Mouse (Mus musculus) intestine, embryonic 15.5 days (tissue): Measurements from ENCODE around the gene Sema3g. TPM values are rescaled to one million over a fixed set of nuclear protein-coding genes. Genes with fewer than 3 reads are reported as not detected.

Experiments used
- ATAC-seq: fragments of 200-750 bp; cut with Nextera tagmentation; 2 replicates; pipeline ENCODE4 v1.8.0; 2017; ENCODE audit warnings: moderate TSS enrichment, moderate library complexity
- H3K27ac ChIP-seq: fragments of 300-500 bp; sonication (generic); 2 replicates; pipeline ENCODE4 v1.5.1; 2015; ENCODE audit warnings: mild to moderate bottlenecking, inconsistent platforms
- H3K27me3 ChIP-seq: fragments of 300-500 bp; sonication (generic); replicated peaks from 2 replicates; pipeline ENCODE4 v1.6.1; 2015; ENCODE audit warnings: inconsistent platforms
- H3K36me3 ChIP-seq: fragments of 300-500 bp; sonication (generic); 2 replicates; pipeline ENCODE4 v1.6.1; 2015; ENCODE audit warnings: inconsistent platforms
- H3K4me1 ChIP-seq: fragments of 300-500 bp; sonication (generic); replicated peaks from 2 replicates; pipeline ENCODE4 v1.6.1; 2015; ENCODE audit warnings: inconsistent platforms
- H3K4me2 ChIP-seq: fragments of 300-500 bp; sonication (generic); replicated peaks from 2 replicates; pipeline ENCODE4 v1.6.1; 2015; ENCODE audit warnings: mild to moderate bottlenecking, inconsistent platforms
- H3K4me3 ChIP-seq: fragments of 300-500 bp; sonication (generic); replicated peaks from 2 replicates; pipeline ENCODE4 v1.5.1; 2015; ENCODE audit warnings: inconsistent platforms
- H3K9ac ChIP-seq: fragments of 300-500 bp; sonication (generic); 2 replicates; pipeline ENCODE4 v1.6.1; 2015; ENCODE audit warnings: inconsistent platforms
- H3K9me3 ChIP-seq: fragments of 300-500 bp; sonication (generic); 2 replicates; pipeline ENCODE4 v1.6.1; 2016; ENCODE audit warnings: inconsistent platforms
- WGBS: fragments of 180-500 bp; shearing (Covaris S2); methylation state at CpG from one replicate; pipeline ENCODE4 v1.1.7; 2015; 5-methylcytosine and 5-hydroxymethylcytosine counted together
- polyA plus RNA-seq: library from polyadenylated mRNA; unstranded; fragments of >200 nt; fragmentation: Nextera tagmentation; extraction: Ambion mirVana; gene quantifications from 2 replicates; pipeline ENCODE4 v1.2.1, GENCODE M21; 2015

Gene Sema3g
- polyA plus RNA-seq, 1 experiment from 2014 or later: 0.96 TPM

DNA sequence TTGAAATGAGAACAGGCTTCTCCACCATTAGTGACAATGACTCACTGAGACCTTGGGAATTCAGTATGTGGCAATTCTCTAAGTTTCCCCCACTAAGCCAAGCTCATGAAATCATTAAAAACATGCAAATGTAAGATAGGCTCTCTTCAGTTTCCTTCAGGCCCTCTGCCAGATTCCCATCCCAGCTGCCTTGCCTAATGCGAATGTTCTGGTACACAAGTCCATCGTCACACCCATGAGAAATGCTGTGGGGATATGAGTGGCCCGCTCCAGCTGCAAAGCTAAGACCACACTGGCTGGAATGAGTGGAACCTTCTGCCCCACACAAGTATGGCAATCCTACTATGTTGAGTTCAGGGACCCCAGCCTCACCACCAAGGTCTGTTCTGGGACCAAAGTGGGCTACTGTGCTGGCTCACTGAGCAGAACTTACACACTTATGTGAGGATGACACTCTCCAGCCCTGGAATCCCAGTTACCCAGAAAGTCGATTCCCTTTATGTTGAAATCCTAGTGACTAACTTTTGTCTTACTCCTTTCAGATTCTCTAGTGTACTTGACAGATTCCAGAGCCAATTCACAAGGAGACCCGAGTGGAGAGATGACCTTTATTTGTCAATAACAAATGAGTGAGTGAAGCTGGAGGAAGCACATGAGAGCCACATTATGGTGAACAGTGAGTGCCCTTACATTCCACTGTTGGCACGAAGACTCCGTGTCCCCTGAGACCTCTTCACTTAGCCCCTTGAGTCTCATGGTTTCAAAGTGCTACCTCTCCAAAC, 19.6 kb downstream of the Sema3g start:
- no peak overlapping the region for H3K27ac ChIP-seq
- no peak overlapping the region for H3K4me2 ChIP-seq
- H3K4me1 ChIP-seq: no peaks in the 10 kb centered on the region
- 76% methylated on average over 7 of the region's 7 CpGs for WGBS
- no peak overlapping the region for H3K4me3 ChIP-seq
- no peaks in the 10 kb centered on the region for H3K36me3 ChIP-seq
- no peaks in the 10 kb centered on the region for H3K9me3 ChIP-seq
- H3K27me3 ChIP-seq: no peaks in the 10 kb centered on the region
- H3K9ac ChIP-seq: no peak overlapping the region
- no peak for ATAC-seq

DNA sequence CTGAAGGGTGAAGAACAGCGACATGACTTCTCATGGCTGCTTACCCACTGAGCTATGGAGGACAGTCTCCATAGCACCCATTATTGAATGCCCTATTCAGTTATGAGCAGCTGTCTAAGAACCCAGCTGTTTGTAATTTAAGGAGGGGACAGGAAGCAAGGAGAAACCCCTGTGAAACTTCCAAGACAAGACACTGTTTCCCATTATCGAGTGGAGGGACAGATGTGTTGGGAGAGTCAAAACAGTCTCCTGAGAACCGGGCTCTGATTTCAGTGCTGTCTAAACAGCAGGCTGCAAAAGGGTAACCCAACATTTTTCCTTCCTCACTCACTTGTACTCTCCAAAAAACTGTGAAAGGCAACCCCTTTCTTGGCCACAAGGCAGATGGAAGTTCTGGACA, 22.9 kb downstream of the Sema3g start:
- Histone ChIP-seq H3K4me2 (no peak overlapping the region), H3K27ac (no peak overlapping the region), H3K9ac (no peak overlapping the region), H3K4me1 (no peaks in the 10 kb centered on the region), H3K27me3 (no peaks in the 10 kb centered on the region), H3K9me3 (no peaks in the 10 kb centered on the region), H3K4me3 (no peak overlapping the region), H3K36me3 (no peaks in the 10 kb centered on the region)
- 74% methylated on average over 3 of the region's 3 CpGs for WGBS
- no peak for ATAC-seq

DNA sequence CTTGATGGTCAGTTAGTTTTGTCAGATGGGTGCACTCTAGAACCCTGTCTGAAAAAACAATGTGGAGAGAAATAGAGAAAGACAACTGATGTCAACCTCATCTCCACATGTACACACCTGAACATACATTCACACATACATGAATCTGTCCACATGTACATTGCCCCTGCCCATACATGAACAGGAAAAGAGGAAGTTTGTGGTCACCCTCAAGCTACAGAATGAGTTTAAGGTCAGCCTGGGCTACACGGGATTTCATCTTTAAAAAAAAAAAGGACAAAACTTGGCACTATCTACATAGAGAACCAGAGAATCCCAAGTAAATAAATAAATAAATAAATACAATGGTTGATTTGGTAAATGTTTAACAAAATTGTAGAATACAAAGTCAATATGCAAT, 27.1 kb downstream of the Sema3g start:
- Histone ChIP-seq H3K27me3 (no peaks in the 10 kb centered on the region), H3K27ac (no peak overlapping the region), H3K4me2 (no peak overlapping the region), H3K4me1 (no peaks in the 10 kb centered on the region), H3K36me3 (no peaks in the 10 kb centered on the region), H3K9me3 (no peaks in the 10 kb centered on the region), H3K9ac (no peak overlapping the region), H3K4me3 (no peak overlapping the region)
- no peak for ATAC-seq
- 75% methylated on average over 1 of the region's 1 CpGs for WGBS

DNA sequence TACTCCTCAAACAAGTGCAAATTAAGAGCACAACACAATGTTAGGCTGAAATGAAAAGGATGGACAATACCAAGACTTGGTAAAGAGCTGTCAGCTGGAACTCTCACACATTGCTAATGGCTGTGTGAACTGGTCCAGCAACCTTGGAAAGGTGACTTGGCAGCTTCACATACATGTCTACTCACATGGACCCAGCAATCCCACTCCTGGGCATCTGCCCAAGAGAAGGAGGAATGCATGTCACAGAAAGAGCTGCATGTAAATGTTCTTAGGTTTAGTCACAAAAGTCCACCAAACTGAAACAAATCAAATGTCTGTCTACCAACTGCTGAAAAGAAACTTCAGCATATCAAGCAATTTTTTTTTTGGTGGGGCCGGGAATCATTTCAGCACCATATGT, 28.3 kb downstream of the Sema3g start:
- H3K9ac ChIP-seq: no peak overlapping the region
- no peak overlapping the region for H3K27ac ChIP-seq
- H3K27me3 ChIP-seq: no peaks in the 10 kb centered on the region
- no peak overlapping the region for H3K4me2 ChIP-seq
- H3K4me3 ChIP-seq: no peak overlapping the region
- no peak for ATAC-seq
- no peaks in the 10 kb centered on the region for H3K9me3 ChIP-seq
- H3K36me3 ChIP-seq: no peaks in the 10 kb centered on the region
- WGBS: 88% methylated on average over 1 of the region's 1 CpGs
- H3K4me1 ChIP-seq: 0 out of 2 replicates have a peak, but pooled peaks cover 5% of the 10 kb centered on the region

DNA sequence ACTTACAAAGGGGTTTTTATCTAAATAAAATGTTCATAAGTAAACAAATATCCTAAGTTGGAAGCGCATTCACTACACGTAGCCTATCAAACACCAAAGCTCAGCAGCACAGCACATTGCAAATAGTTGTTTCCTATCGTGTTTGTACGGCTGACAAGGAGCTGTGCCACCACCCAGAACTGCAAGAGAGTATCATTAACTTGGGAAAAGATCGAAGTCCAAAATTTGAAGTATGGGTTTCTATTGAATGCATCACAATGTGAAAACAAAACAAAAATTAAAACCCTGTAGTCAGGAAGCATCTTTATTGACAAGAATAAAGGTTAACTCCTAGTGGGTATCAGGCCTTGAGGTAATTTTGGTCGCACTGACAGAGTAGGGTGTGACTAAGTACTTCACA, 30.7 kb downstream of the Sema3g start:
- no peak overlapping the region for H3K27ac ChIP-seq
- H3K27me3 ChIP-seq: no peaks in the 10 kb centered on the region
- no peak for ATAC-seq
- no peak overlapping the region for H3K9ac ChIP-seq
- no peaks in the 10 kb centered on the region for H3K9me3 ChIP-seq
- no peak overlapping the region for H3K4me2 ChIP-seq
- H3K4me1 ChIP-seq: peaks cover 12% of the 10 kb centered on the region
- H3K36me3 ChIP-seq: 0 out of 2 replicates have a peak, but pooled peaks cover 2% of the 10 kb centered on the region
- H3K4me3 ChIP-seq: no peak overlapping the region
- WGBS: 84% methylated on average over 6 of the region's 6 CpGs

DNA sequence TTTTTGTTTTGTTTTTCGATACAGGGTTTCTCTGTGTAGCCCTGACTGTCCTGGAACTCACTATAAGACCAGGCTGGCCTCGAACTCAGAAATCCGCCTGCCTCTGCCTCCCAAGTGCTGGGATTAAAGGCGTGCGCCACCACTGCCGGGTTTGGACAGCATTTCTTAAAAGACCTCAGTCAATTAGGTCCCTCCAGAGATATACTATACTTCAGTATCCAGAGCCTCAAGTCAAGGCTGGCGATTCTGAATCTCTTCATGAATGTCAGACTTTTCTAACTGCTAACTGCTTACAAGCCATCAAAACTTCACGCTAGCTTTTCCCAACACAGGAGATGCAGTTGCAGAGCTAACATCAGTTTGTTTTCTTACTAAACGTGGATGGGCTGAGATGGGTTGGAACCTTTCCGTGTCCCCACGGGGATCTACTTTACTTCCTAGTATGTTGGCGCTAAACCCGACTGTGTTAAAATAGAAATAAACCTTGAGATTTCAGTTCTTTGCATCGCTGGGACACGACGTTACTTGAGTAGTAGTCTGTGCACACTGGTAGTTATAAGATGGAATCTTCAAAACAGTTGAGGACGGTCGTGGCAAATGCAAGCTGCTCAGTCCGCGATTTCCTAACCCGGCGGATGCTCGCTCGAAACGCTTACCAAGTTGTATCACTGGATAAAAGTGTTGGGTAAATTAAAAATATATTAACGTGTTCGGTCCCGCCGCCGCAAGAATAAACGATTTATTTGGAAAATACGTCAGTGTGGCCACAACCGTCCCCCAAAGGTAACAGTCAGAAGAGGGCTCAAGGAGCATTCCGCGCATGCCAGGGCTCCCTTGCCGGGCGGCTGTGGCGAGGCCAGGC, 32.8 kb downstream of the Sema3g start:
- no peaks in the 10 kb centered on the region for H3K27me3 ChIP-seq
- H3K27ac ChIP-seq: peak overlapping the region; percentile 93
- H3K9me3 ChIP-seq: no peaks in the 10 kb centered on the region
- ATAC-seq: peak; percentile 92
- 17% methylated on average over 38 of the region's 38 CpGs for WGBS
- H3K9ac ChIP-seq: peak overlapping the region; percentile 82
- H3K4me3 ChIP-seq: peak overlapping the region; percentile 88
- H3K4me2 ChIP-seq: peak overlapping the region; percentile 67
- peaks cover 12% of the 10 kb centered on the region for H3K4me1 ChIP-seq
- H3K36me3 ChIP-seq: peaks cover 19% of the 10 kb centered on the region

DNA sequence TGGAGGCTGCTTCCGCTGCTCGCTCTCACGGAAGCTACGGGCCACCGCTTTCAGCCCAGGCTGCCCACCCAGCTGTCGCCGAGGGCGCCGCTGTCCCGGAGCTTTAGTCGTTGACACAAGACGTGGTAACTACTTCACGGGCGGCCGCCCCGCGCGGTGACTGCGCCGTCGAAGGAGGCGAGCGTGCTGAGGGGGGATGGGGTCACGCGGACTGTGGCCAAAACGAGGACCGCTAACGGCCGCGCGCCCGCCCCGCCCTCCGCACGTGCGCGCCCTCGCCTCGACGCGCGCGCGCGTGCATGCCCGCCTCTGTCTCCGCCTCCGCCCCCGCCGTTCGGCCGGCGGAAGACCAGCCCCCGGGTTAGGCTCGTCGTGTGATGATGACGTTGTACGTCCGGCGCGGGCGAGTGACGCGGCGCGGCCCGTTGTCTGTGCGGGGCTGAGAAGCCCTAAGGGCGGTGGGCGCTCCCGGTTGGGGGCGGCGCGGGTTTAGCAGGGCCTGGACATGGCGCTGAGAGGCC, 33.5 kb downstream of the Sema3g start, which contains the start of the genes Phf7 and Bap1:
Gene Phf7 (minus strand): TSS at position 234 of the 521 bp plus-strand sequence.
Gene Bap1 (plus strand): TSS at position 367 of the 521 bp plus-strand sequence.
- peak within 1 kb of the TSS; percentile 88 for H3K4me3 ChIP-seq
- peak within 1 kb of the TSS; percentile 93 for H3K27ac ChIP-seq
- peaks cover 12% of the 10 kb centered on the region for H3K4me1 ChIP-seq
- H3K36me3 ChIP-seq: peaks cover 26% of the 10 kb centered on the region
- under 1% methylated on average over 75 of the region's 75 CpGs for WGBS
- no peaks in the 10 kb centered on the region for H3K9me3 ChIP-seq
- peak within 1 kb of the TSS; percentile 98 for H3K9ac ChIP-seq
- no peaks in the 10 kb centered on the region for H3K27me3 ChIP-seq
- peak; percentile 96 for ATAC-seq
- peak within 1 kb of the TSS; percentile 74 for H3K4me2 ChIP-seq

DNA sequence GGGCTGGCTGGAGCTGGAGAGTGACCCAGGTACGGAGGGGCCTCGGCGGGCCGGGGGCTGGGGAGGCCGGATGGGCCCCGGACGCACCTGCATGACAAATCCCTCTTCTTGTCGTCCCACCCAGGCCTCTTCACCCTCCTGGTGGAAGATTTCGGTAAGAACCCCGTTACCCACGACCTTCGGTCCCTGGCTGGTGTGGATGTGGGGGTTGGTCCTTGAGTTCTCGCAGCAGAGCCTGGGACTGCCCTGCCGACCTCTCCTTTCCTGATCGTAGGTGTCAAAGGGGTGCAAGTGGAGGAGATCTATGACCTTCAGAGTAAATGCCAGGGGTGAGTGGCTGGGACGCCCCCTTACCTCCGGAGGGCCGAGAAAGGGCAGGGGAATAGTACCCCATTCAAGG, 34.0 kb downstream of the Sema3g start:
- WGBS: under 1% methylated on average over 18 of the region's 18 CpGs

DNA sequence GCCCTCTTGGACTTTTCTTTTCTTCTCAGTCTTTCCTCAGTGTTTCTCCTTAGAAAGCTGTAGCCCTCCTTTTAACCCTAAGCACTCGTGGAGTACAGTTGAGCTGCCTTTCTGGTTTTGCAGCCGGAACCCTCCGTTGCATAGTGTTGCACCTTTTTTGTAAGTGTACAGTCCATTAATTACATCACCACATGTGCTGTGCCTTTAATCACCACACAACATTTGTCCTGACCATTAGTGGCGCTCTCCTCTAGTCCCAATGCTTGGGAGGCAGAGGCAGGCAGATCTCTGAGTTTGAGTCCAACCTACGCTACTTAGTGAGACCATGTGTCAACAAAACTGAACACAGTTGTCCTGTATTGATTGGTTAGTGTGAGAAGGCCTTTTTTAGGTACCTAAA, 34.4 kb downstream of the Sema3g start:
- H3K9me3 ChIP-seq: no peaks in the 10 kb centered on the region
- peaks cover 12% of the 10 kb centered on the region for H3K4me1 ChIP-seq
- H3K36me3 ChIP-seq: peaks cover 32% of the 10 kb centered on the region
- WGBS: 83% methylated on average over 5 of the region's 5 CpGs
- ATAC-seq: no peak
- peak overlapping the region; percentile 74 for H3K4me2 ChIP-seq
- H3K27ac ChIP-seq: no peak overlapping the region
- no peaks in the 10 kb centered on the region for H3K27me3 ChIP-seq
- H3K9ac ChIP-seq: peak overlapping the region; percentile 98
- H3K4me3 ChIP-seq: peak overlapping the region; percentile 88

More for the DNA sequence above, 34.0 kb downstream of the Sema3g start:
- Histone ChIP-seq H3K9me3 (no peaks in the 10 kb centered on the region), H3K4me1 (peaks cover 12% of the 10 kb centered on the region), H3K27me3 (no peaks in the 10 kb centered on the region), H3K36me3 (peaks cover 30% of the 10 kb centered on the region), H3K4me2 (peak overlapping the region; percentile 74), H3K4me3 (peak overlapping the region; percentile 88), H3K9ac (peak overlapping the region; percentile 98), H3K27ac (peak overlapping the region; percentile 57)
- ATAC-seq: no peak; the same call in 1 of the 2 replicates

DNA sequence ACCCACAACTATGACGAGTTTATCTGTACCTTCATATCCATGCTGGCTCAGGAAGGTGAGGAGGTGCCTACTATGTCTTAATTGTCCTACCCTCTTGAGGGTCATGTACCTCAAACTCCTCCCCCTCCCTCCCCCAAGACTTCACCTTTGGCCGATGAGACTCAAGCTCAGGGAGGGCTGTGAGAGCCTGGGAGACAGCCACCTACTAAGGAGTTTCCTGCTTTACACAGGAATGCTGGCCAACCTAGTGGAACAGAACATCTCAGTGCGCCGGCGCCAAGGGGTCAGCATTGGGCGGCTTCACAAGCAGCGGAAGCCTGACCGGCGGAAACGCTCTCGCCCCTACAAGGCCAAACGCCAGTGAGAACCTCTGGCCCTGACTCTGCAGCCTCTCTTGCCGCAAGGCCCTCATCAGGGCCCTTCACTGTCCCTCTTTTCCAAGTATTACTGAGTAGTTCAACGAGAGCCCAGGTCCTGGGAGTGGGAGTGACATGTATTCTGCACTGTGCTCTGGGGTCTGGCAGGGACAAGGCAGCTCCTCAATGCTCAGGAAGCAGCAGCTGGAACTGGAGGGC, 40.9 kb downstream of the Sema3g start:
- no peaks in the 10 kb centered on the region for H3K4me1 ChIP-seq
- no peak for ATAC-seq
- no peak overlapping the region for H3K9ac ChIP-seq
- no peak overlapping the region for H3K27ac ChIP-seq
- WGBS: 94% methylated on average over 14 of the region's 14 CpGs
- H3K9me3 ChIP-seq: no peaks in the 10 kb centered on the region
- H3K4me2 ChIP-seq: no peak overlapping the region
- H3K4me3 ChIP-seq: no peak overlapping the region
- no peaks in the 10 kb centered on the region for H3K27me3 ChIP-seq
- peaks cover 58% of the 10 kb centered on the region for H3K36me3 ChIP-seq

DNA sequence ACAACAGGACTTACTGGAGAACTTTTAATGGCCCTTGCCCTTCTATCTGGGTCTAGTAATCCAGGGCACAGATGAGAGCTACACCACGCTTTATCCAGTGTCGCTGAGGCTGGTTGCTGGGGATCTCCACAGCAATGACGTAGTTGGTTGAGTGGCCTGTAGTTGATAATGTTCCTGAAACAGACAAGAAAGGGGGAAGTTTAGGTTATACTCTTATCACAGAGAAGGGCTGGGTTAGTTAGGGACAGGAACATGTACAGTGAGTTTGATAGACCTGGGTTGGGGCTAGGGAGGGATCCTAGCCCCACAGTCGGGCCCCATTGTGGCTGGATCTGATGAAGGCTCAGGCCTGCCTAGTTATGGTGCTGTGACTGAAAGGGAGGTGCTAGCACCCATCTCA, 42.7 kb downstream of the Sema3g start:
- H3K27me3 ChIP-seq: no peaks in the 10 kb centered on the region
- no peak overlapping the region for H3K4me2 ChIP-seq
- H3K27ac ChIP-seq: no peak overlapping the region
- no peak overlapping the region for H3K4me3 ChIP-seq
- peaks cover 43% of the 10 kb centered on the region for H3K36me3 ChIP-seq
- H3K9me3 ChIP-seq: no peaks in the 10 kb centered on the region
- peak; percentile 56; the same call in 1 of the 2 replicates for ATAC-seq
- no peaks in the 10 kb centered on the region for H3K4me1 ChIP-seq
- no peak overlapping the region for H3K9ac ChIP-seq
- 91% methylated on average over 4 of the region's 4 CpGs for WGBS

DNA sequence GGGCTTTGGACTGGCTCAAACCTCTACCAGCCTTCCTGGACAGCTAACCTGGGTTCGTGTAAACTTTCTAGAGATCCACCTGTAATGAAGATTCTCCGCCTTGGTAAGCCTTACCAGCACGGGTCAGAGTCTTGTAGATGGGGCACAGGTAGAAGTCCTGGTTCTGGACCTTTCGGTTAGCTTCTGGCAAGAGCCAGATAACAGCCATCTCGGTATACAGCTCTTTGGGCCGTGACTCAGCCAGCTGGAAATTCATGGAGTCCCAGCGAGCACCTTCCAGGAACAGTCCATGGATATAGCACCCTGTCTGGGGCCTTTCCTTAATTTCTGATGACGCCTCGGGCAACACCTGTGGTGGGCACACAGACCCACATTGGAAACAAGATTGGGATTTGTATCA, 43.3 kb downstream of the Sema3g start:
- peaks cover 37% of the 10 kb centered on the region for H3K36me3 ChIP-seq
- H3K27ac ChIP-seq: no peak overlapping the region
- H3K4me2 ChIP-seq: no peak overlapping the region
- H3K9ac ChIP-seq: no peak overlapping the region
- H3K4me1 ChIP-seq: no peaks in the 10 kb centered on the region
- WGBS: 89% methylated on average over 9 of the region's 9 CpGs
- H3K4me3 ChIP-seq: no peak overlapping the region
- H3K9me3 ChIP-seq: no peaks in the 10 kb centered on the region
- no peak for ATAC-seq
- H3K27me3 ChIP-seq: no peaks in the 10 kb centered on the region
